Mouse (Mus musculus): ENCODE data around the gene Myadm.
A peak's percentile ranks its signal among the peaks of the same experiment; 100 is the strongest.

- peak; percentile 34; the same call in 1 of the 2 replicates for TF ChIP-seq CTCF (conservative IDR thresholded peaks at IDR 0.05; ENCODE audit: insufficient read depth, insufficient read length, low read depth, low read length)
- no peak for TF ChIP-seq POLR2A (IDR thresholded peaks at IDR 0.05; ENCODE audit: low read depth, low read length)
Observed at GRCm38 (mm10) chr7:3299941-3300617, 11.2 kb downstream of the Myadm start.

Measured in kidney, adult 2 months (tissue).